9 mouse cellular contexts compared by ENCODE assay signal in the genomic region with DNA sequence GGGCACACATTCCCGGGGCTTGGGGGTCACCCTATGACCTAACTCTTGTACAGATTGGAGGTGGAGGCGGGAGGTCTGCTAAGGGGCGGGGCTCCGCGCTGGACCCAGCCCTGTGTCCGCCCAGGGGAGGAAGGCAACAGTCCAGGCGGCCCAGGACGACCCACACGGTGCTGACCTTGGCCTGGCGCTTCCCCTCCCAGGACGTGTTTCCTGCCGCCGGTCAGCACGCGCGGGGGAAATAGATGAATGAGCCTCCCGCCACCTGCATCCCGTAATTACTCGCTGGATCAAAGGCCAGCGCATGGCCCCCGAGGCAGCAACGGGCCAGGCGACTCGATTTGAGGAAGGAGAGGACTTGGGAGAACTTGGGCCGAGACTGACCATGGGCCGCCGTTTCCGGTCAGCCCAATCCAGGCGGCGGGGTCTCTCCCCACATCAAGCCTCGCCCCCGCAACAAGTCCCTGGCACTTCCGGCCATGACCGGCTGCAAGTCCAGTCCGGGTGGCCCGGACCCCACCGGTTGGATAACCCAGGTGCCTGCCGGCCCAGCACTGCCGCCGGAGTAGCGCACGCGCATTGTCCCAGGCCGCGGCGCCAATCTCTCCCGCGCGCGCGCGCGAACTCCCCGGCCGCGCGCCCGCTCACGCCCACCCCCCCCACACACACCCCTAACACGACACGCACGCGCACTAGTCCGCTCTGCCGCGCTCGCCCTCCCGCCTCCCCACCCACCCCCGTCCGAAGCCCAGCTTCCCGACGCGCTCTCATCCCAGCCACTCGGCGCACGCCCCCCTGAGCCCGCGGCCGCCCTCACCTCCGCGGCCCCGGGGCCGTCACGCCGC. TPM values are rescaled to one million over a fixed set of nuclear protein-coding genes. Genes with fewer than 3 reads are reported as not detected.
DNase-seq lines count a peak whose midpoint lies in the region; ATAC-seq and TF ChIP-seq lines count a peak whose summit lies in the region.
"Had no signal": no experiment of that assay in that cellular context is flagged by ENCODE, and none has a peak within 500 bp of the region (broad histone marks: within the 10 kb centered on the region; RNA-seq: fewer than 3 reads in every experiment).

No protein-coding gene starts in this region.

- peaks cover 18 to 58% of the 10 kb centered on the region in 2 experiments for H3K4me1 ChIP-seq in CH12.LX (ENCODE audit: control insufficient read depth in 1 of 2, insufficient read depth in 2 of 2)
- peaks cover 28% of the 10 kb centered on the region for H3K4me1 ChIP-seq in forebrain, embryonic 10.5 days
- H3K4me1 ChIP-seq in heart, embryonic 15.5 days (replicated peaks), result peaks cover 47% of the 10 kb centered on the region
- peaks cover 57% of the 10 kb centered on the region for H3K4me1 ChIP-seq in liver, postnatal 0 days (ENCODE audit: insufficient read depth)
- peaks cover 44% of the 10 kb centered on the region for H3K4me1 ChIP-seq in neural tube, embryonic 13.5 days (replicated peaks)

- no peak; the same call in none of the 2 replicates for TF ChIP-seq POLR2A in CH12.LX (IDR thresholded peaks at IDR 0.05; ENCODE audit: low read depth, low read length)

- H3K4me3 ChIP-seq in CH12.LX (replicated peaks in 1 of 3; ENCODE audit: low read depth in 2 of 3, low read length in 2 of 3, poor library complexity in 1 of 3), result peak overlapping the region; percentile 70 to 94 (median 91)
- peak overlapping the region; percentile 87 for H3K4me3 ChIP-seq in forebrain, embryonic 10.5 days
- peak overlapping the region; percentile 85 for H3K4me3 ChIP-seq in heart, embryonic 15.5 days
- H3K4me3 ChIP-seq in liver, postnatal 0 days (ENCODE audit: low read depth, low read length), result peak overlapping the region; percentile 67
- H3K4me3 ChIP-seq in neural tube, embryonic 13.5 days, result peak overlapping the region; percentile 83

- dilution Hi-C loops in CH12.LX (cut with MboI; ENCODE audit: extremely low pct_ligation_motif_present, extremely low pct_unique_long_range_greater_than_20kb, low sequenced_read_pairs), result no loop called here

- peak overlapping the region; percentile 81 for H3K9ac ChIP-seq in CH12.LX (ENCODE audit: insufficient read depth, low read depth)
- H3K9ac ChIP-seq in heart, embryonic 15.5 days, result peak overlapping the region; percentile 83
- H3K9ac ChIP-seq in liver, postnatal 0 days (replicated peaks), result peak overlapping the region; percentile 71
- H3K9ac ChIP-seq in neural tube, embryonic 13.5 days, result peak overlapping the region; percentile 92

- no peaks in the 10 kb centered on the region for H3K9me3 ChIP-seq in CH12.LX (replicated peaks; ENCODE audit: low read length)
- H3K9me3 ChIP-seq in forebrain, embryonic 10.5 days, result 0 out of 2 replicates have a peak, but pooled peaks cover 5% of the 10 kb centered on the region
- H3K9me3 ChIP-seq in heart, embryonic 15.5 days (replicated peaks), result no peaks in the 10 kb centered on the region
- no peaks in the 10 kb centered on the region for H3K9me3 ChIP-seq in liver, postnatal 0 days (ENCODE audit: low read length)
- H3K9me3 ChIP-seq in neural tube, embryonic 13.5 days, result no peaks in the 10 kb centered on the region

- H3K36me3 ChIP-seq in CH12.LX (replicated peaks in 1 of 2; ENCODE audit: control insufficient read depth in 1 of 2, insufficient read depth in 1 of 2, low read length in 1 of 2), result peaks cover 0 to 12% of the 10 kb centered on the region in 2 experiments
- no peaks in the 10 kb centered on the region for H3K36me3 ChIP-seq in forebrain, embryonic 10.5 days (replicated peaks)
- H3K36me3 ChIP-seq in heart, embryonic 15.5 days, result no peaks in the 10 kb centered on the region
- no peaks in the 10 kb centered on the region for H3K36me3 ChIP-seq in liver, postnatal 0 days (replicated peaks; ENCODE audit: insufficient read depth, low read length)
- no peaks in the 10 kb centered on the region for H3K36me3 ChIP-seq in neural tube, embryonic 13.5 days

- DNase-seq in CH12.LX (ENCODE audit: extremely low read depth), result peak; percentile 73
- peak; percentile 25 for DNase-seq in c-Kit-negative CD71-positive TER-119-positive erythroid progenitor cells, embryonic 14.5 days (ENCODE audit: low read depth, low spot score)
- DNase-seq in forebrain, embryonic 10.5 days (ENCODE audit: extremely low spot score, low spot score), result peak; percentile 80
- peak; percentile 89 to 96 for DNase-seq in kidney, postnatal 25 days
- peak; percentile 88 for DNase-seq in liver, postnatal 0 days
- peak; percentile 85 for DNase-seq in testis, postnatal 14 days (ENCODE audit: low spot score)

- peaks cover 47% of the 10 kb centered on the region for H3K79me2 ChIP-seq in CH12.LX (replicated peaks; ENCODE audit: control insufficient read depth, extremely low read depth, insufficient read depth, poor library complexity, severe bottlenecking)

- TF ChIP-seq RAD21 in CH12.LX (IDR thresholded peaks at IDR 0.05; ENCODE audit: low read depth, low read length), result no peak

- no peaks in the 10 kb centered on the region for H3K27me3 ChIP-seq in CH12.LX (replicated peaks)
- H3K27me3 ChIP-seq in forebrain, embryonic 10.5 days (ENCODE audit: poor library complexity, severe bottlenecking), result no peaks in the 10 kb centered on the region
- H3K27me3 ChIP-seq in heart, embryonic 15.5 days, result no peaks in the 10 kb centered on the region
- no peaks in the 10 kb centered on the region for H3K27me3 ChIP-seq in liver, postnatal 0 days (ENCODE audit: insufficient read depth, low read length)
- no peaks in the 10 kb centered on the region for H3K27me3 ChIP-seq in neural tube, embryonic 13.5 days

- ATAC-seq in heart, embryonic 15.5 days (replicated peaks; ENCODE audit: insufficient number of reproducible peaks, insufficient read depth, low FRiP score, low read depth), result peak; percentile 65
- peak; percentile 69 for ATAC-seq in liver, postnatal 0 days
- ATAC-seq in neural tube, embryonic 13.5 days (ENCODE audit: low read depth), result peak; percentile 81

- in situ Hi-C loops in CH12.LX (cut with MboI; ENCODE audit: low pct_ligation_motif_present, low pct_unique_long_range_greater_than_20kb, low sequenced_read_pairs), result no loop called here

- H3K27ac ChIP-seq in CH12.LX (ENCODE audit: insufficient read depth, low read depth), result peak overlapping the region; percentile 67
- peak overlapping the region; percentile 95 for H3K27ac ChIP-seq in forebrain, embryonic 10.5 days
- peak overlapping the region; percentile 96 for H3K27ac ChIP-seq in heart, embryonic 15.5 days
- peak overlapping the region; percentile 90 for H3K27ac ChIP-seq in liver, postnatal 0 days (ENCODE audit: low read depth)
- H3K27ac ChIP-seq in neural tube, embryonic 13.5 days (replicated peaks), result peak overlapping the region; percentile 97

- WGBS in forebrain, embryonic 10.5 days, result under 1% methylated on average over 78 of the region's 85 CpGs
- under 1% methylated on average over 80 of the region's 85 CpGs for WGBS in heart, embryonic 15.5 days
- WGBS in liver, postnatal 0 days (ENCODE audit: insufficient replicate concordance), result under 1% methylated on average over 44 of the region's 85 CpGs
- under 1% methylated on average over 76 of the region's 85 CpGs for WGBS in neural tube, embryonic 13.5 days

- peak overlapping the region; percentile 74 for H3K4me2 ChIP-seq in CH12.LX (ENCODE audit: insufficient read depth, low read depth, poor library complexity, severe bottlenecking)
- H3K4me2 ChIP-seq in heart, embryonic 15.5 days, result peak overlapping the region; percentile 74
- H3K4me2 ChIP-seq in liver, postnatal 0 days (ENCODE audit: low read depth, low read length), result peak overlapping the region; percentile 71
- peak overlapping the region; percentile 96 for H3K4me2 ChIP-seq in neural tube, embryonic 13.5 days

- no peak for TF ChIP-seq EP300 in CH12.LX (IDR thresholded peaks at IDR 0.05; ENCODE audit: low read length)
- TF ChIP-seq EP300 in liver, postnatal 0 days (IDR thresholded peaks at IDR 0.05; ENCODE audit: low read depth), result no peak

- TF ChIP-seq CTCF in CH12.LX (conservative IDR thresholded peaks at IDR 0.05 in 1 of 2, IDR thresholded peaks at IDR 0.05 in 1 of 2; ENCODE audit: low read depth in 2 of 2, low read length in 2 of 2), result no peak
- TF ChIP-seq CTCF in liver, postnatal 0 days (IDR thresholded peaks at IDR 0.05; ENCODE audit: low read depth), result no peak

TF ChIP-seq in CH12.LX, 34 proteins besides CTCF, POLR2A, EP300 and RAD21 (continues in another document):
- TF ChIP-seq BHLHE40 (IDR thresholded peaks at IDR 0.05; ENCODE audit: low read depth, low read length), result no peak
- TF ChIP-seq NELFE (IDR thresholded peaks at IDR 0.05; ENCODE audit: low read depth, low read length), result no peak; the same call in none of the 2 replicates
- TF ChIP-seq MAX (IDR thresholded peaks at IDR 0.05; ENCODE audit: low read length), result peak; percentile 36; the same call in 1 of the 2 replicates
- TF ChIP-seq MYC (IDR thresholded peaks at IDR 0.05; ENCODE audit: low read depth, low read length), result no peak
- TF ChIP-seq JUND (conservative IDR thresholded peaks at IDR 0.05; ENCODE audit: low read depth, low read length), result no peak
- no peak for TF ChIP-seq MEF2A (IDR thresholded peaks at IDR 0.05; ENCODE audit: borderline replicate concordance, low read depth, low read length)

RNA-seq across cellular contexts. Expression of a gene that starts 0.5 kb away (rescaled TPM):
- 24.8 and 28.3 TPM in 2 replicates for total RNA-seq in CH12.LX (2012; rRNA removed)
- total RNA-seq in CH12.LX (2014; rRNA removed), result 17.5 and 22.1 TPM in 2 replicates
- polyA plus RNA-seq in CH12.LX (2012; ENCODE audit: insufficient read length, low read depth), result 19.0 and 19.3 TPM in 2 replicates
- 23.7 and 24.4 TPM in 2 replicates for polyA plus RNA-seq in forebrain, embryonic 10.5 days (2016; fragmentation: Nextera tagmentation; extraction: Ambion mirVana)
- polyA plus RNA-seq in heart, embryonic 15.5 days (2015; fragmentation: Nextera tagmentation; extraction: Ambion mirVana), result 19.8 and 25.2 TPM in 2 replicates
- 38.1 and 39.5 TPM in 2 replicates for polyA plus RNA-seq in liver, postnatal 0 days (2015; fragmentation: Nextera tagmentation; extraction: Ambion mirVana)
- polyA plus RNA-seq in neural tube, embryonic 13.5 days (2015; fragmentation: Nextera tagmentation; extraction: Ambion mirVana), result 23.0 and 23.7 TPM in 2 replicates

RNA-seq across cellular contexts. Expression of a gene that starts 16.8 kb away (rescaled TPM):
- total RNA-seq in CH12.LX (2012; rRNA removed) (18.1 and 18.2 TPM in 2 replicates), CH12.LX (2014; rRNA removed) (13.4 and 16.0 TPM in 2 replicates)
- polyA plus RNA-seq in CH12.LX (2012; ENCODE audit: insufficient read length, low read depth), result 22.0 and 23.3 TPM in 2 replicates
- polyA plus RNA-seq in forebrain, embryonic 10.5 days (2016; fragmentation: Nextera tagmentation; extraction: Ambion mirVana), result 69.8 and 78.2 TPM in 2 replicates
- polyA plus RNA-seq in heart, embryonic 15.5 days (2015; fragmentation: Nextera tagmentation; extraction: Ambion mirVana), result 29.9 and 38.5 TPM in 2 replicates
- polyA plus RNA-seq in liver, postnatal 0 days (2015; fragmentation: Nextera tagmentation; extraction: Ambion mirVana), result 26.0 and 27.3 TPM in 2 replicates
- 71.4 and 81.0 TPM in 2 replicates for polyA plus RNA-seq in neural tube, embryonic 13.5 days (2015; fragmentation: Nextera tagmentation; extraction: Ambion mirVana)

RNA-seq across cellular contexts. Expression of a gene that starts 41.6 kb away (rescaled TPM):
- total RNA-seq in CH12.LX (2012; rRNA removed) (not detected in 2 replicates), CH12.LX (2014; rRNA removed) (not detected in 2 replicates)
- polyA plus RNA-seq in CH12.LX (2012; ENCODE audit: insufficient read length, low read depth), result not detected in 2 replicates
- polyA plus RNA-seq in forebrain, embryonic 10.5 days (2016; fragmentation: Nextera tagmentation; extraction: Ambion mirVana), result not detected in 2 replicates
- polyA plus RNA-seq in heart, embryonic 15.5 days (2015; fragmentation: Nextera tagmentation; extraction: Ambion mirVana), result not detected in 2 replicates
- not detected in 2 replicates for polyA plus RNA-seq in liver, postnatal 0 days (2015; fragmentation: Nextera tagmentation; extraction: Ambion mirVana)
- not detected in 2 replicates for polyA plus RNA-seq in neural tube, embryonic 13.5 days (2015; fragmentation: Nextera tagmentation; extraction: Ambion mirVana)
- total RNA-seq: left cerebral cortex, postnatal 36 days had no signal

Comparison
In these comparisons a context has a peak if more than half of its experiments do, and no peak if none do; other contexts are left out.
1. Peak in every context shown above with its lines: DNase-seq, ATAC-seq, H3K4me3 ChIP-seq and H3K27ac ChIP-seq.
2. DNase-seq: peak in every context shown above with its lines; median percentile 92 in kidney, postnatal 25 days; 88 in liver, postnatal 0 days; 85 in testis, postnatal 14 days; 80 in forebrain, embryonic 10.5 days; 73 in CH12.LX; 25 in c-Kit-negative CD71-positive TER-119-positive erythroid progenitor cells, embryonic 14.5 days.